Mouse (Mus musculus) small intestine, adult 10 weeks (tissue): Measurements from ENCODE around the gene Gabbr2. TPM values are rescaled to one million over a fixed set of nuclear protein-coding genes. Genes with fewer than 3 reads are reported as not detected.

ENCODE experiments used
- polyA plus RNA-seq: library from polyadenylated mRNA; stranded (reverse); fragments of 350-450 nt; fragmentation: Illumina TruSeq; extraction: RNeasy Lipid Tissue Mini Kit (QIAGEN cat#74804); gene quantifications from one replicate; pipeline ENCODE4 v1.2.3, GENCODE M21; 2014; ENCODE audit warnings: low replicate concordance

Gabbr2 gene
- polyA plus RNA-seq: 0.11 TPM

GRCm38 (mm10) chr4:46991016-46991958 is at the start of gene Gabbr2:
TSS of gene Gabbr2 (minus strand) at chr4:46991873.

DNA sequence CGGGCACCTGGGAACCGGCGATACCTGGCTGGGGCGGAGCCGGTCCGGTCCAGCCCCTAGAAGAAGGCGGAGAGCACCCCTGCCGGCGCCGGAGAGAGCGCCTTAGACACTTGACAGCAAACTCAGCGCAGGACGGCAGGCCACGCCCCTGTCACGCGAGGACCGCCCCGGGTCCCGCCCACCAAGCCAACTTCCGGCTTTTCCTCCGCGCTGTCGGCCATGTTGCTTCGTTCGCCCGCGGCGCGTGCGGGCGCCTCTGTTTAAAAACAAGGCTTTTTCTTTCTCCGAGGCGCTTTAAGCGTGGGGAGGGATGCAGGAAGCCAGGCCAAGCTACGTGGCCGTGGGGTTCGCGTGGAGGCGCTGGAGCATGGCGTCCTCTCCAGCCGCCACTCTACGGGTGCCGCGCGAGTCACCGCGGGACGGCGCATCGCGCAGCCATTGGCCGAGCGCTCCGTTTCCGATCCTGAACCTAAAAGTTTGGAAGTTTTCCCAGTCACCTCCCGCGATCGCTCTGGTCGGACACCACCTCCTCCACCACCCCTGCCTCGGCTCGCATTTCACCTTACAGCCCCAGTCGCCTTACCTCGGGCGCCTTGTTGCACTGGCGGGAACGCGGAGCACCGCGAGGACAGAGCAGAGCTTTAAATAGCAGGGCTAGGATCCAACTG is 341.5 kb downstream of the Gabbr2 start, which contains the start of gene Tbc1d2:
Gene Tbc1d2 (minus strand): TSS at position 124 of the 668 bp plus-strand sequence.

Other genes starting within 250 kb of the Gabbr2 start
- gene Anks6, start 65.6 kb upstream of the Gabbr2 start, polyA plus RNA-seq: not detected
- gene Galnt12, start 100.0 kb upstream of the Gabbr2 start, polyA plus RNA-seq: 13.3 TPM
- gene Col15a1, start 216.3 kb upstream of the Gabbr2 start, polyA plus RNA-seq: 13.6 TPM